Mouse (Mus musculus) urinary bladder, adult 2 months (tissue): ENCODE data around the gene Xpnpep2. TPM values are rescaled to one million over a fixed set of nuclear protein-coding genes. Genes with fewer than 3 reads are reported as not detected.

Experiments used
- DNase-seq: peaks from one replicate; pipeline ENCODE4 v3.0.0; 2022; ENCODE audit warnings: low spot score
- polyA plus RNA-seq: library from polyadenylated mRNA; depleted of rRNA; stranded (reverse); fragments of >200 nt; gene quantifications from 2 replicates; pipeline ENCODE4 v1.2.3, GENCODE M21; 2012

Xpnpep2 gene
- polyA plus RNA-seq, 1 experiment: 2.1 TPM

DNA sequence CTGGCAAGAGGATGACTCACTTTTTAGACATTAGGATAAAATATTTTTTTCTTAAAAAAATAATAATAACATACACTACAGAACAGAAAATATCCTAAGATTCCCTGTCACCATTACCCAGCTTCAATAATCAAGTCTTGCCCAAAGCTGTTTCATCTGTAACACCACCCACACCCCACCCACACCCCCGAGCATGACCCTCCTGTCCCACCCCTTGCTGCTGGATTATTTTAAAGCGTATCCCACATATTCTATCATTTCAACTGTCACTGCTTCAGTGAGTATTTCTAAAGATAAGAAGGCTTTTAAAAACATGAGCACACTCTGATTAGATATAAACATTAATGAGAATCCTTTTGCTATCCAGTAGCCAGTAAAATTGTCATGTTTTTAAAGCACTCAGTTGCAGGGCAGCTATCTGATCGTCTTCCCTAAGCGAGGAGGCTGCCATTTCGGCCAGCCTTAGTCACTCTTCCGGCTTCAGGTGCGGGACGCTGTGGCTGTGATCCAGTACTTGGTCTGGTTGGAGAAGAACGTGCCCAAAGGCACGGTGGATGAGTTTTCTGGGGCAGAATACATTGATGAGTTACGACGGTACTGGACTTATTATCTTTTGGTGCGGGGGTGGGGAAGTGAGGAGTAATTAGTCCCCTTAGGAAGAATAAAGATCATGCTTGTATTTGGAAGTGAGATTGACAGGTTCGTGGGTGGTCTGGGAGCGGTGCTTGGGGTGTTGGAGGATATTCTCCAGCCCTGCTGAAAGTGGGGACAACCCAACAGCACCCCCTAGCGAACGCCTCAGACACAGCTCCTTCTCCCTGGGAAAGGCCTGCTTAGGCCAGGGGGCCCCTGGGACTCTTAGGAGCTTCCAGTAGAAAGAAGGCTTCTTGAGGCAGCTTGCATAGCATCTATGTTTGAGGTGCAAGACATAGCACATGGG, 15.9 kb downstream of the Xpnpep2 start:
- no peak for DNase-seq

DNA sequence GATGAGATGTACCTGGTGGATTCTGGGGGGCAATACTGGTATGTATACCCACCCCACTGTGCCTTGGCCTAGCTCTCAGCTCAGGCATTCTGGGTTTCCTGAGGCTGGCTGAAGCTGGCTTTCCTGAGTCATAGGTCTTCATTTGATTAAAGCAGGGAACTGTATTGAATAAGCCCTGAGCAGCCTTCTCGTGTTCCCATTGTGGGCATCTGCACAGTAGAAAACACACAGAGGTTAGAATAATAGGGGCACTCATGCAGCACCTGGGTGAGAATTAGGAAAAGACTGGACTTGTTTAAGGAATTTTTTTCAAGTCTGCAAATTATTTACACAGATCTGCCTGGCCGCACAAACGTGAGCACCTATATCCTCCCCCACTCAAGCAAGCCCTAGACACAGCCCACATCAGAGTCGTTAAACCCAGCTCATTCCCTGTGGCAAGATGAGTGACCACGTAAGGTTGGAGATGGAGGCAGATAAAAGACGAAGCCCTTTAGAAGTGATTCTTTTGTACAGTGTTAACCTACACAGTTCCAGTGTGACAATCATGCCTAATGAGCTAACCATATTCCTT, 18.5 kb downstream of the Xpnpep2 start:
- no peak for DNase-seq

DNA sequence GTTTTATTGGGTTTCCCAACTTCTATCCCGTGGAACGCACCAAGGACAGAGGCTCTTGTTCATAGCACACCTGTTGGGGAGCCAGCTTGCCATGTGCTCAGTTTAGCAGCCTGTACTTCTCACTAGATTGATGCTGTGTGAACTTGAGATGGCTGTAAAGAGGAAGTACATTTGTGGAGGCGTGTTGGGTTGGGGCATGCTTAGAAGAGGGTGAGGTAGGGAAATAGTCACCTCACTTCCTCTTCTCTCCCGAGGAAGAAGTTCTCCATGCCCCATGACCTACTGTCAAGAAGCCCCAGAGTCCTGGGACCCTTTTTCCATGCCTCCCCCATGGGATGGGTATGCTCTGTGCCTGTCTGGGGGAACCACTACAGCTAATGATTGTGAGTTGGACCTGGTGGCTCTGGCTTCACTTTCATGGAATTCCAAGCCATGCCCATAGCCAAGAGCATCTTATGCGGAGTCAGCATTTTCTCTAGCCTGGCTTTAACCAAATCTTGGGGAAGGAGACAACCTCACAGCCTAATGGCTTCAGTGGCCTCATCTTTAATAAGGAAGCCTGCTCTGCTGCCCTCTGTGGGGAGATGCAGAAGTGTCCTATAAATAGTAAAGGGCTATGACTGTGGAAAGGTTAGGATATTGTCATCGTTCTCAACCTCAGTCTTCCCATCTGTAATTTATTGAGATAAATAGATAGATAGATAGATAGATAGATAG, 19.1 kb downstream of the Xpnpep2 start:
- DNase-seq: no peak

DNA sequence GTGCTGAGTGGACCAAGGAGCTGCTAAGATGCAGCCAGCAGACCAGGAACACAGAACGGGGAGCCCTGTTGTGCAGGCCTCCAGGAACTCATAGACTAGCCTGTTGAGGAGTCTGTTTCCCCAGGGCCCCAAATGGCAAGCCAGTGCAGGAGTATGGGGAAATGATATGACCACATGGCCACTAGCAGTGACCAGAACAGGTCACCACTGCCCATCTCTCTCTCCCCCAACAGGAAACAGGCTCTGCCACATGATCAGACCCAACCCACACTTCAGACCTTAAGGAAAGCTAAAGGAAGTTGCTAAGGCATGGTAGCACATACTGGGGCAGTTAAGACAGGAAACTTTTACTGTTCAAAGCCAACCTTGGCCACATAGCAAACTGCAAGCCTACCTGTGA, 20.6 kb downstream of the Xpnpep2 start:
- no peak for DNase-seq

DNA sequence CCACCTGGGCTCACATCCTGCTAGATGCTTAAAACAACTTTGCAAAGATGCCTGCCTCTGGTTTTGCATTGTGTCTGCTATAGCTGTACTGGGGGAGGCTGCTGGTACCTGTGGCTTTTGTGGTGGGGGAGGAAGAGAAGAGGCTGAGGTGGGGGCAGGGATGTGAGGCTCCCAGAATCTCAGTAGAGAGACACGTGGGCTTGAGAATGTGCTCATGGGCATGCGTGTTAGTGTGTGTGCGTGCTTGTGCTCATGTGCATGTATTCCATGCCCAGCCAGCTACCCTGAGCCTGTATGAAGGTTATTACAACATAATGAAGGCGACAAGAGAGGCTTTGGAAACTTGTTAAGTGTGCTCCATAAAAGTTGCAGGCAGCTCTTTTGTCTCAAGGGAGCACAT, 28.4 kb downstream of the Xpnpep2 start:
- DNase-seq: no peak

DNA sequence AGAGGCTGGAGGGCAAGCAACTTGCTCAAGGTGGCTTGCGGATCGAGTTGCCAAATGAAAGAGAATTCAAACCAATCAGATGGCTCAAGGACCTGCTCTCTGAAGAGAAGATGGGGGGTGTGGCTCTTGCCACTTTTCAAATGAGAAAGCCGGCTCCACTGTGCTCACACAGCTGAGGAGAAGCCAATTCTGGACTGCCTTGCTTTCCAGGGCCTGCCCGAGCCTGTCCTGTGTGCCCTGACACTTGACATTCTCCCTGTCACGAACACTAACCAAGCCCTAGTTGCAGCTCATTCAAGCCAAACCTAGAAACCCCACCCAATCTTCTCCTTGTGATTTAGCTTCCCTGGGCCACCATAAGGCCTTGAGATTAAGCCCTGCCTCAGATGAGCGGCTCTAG, 29.5 kb downstream of the Xpnpep2 start:
- no peak for DNase-seq

DNA sequence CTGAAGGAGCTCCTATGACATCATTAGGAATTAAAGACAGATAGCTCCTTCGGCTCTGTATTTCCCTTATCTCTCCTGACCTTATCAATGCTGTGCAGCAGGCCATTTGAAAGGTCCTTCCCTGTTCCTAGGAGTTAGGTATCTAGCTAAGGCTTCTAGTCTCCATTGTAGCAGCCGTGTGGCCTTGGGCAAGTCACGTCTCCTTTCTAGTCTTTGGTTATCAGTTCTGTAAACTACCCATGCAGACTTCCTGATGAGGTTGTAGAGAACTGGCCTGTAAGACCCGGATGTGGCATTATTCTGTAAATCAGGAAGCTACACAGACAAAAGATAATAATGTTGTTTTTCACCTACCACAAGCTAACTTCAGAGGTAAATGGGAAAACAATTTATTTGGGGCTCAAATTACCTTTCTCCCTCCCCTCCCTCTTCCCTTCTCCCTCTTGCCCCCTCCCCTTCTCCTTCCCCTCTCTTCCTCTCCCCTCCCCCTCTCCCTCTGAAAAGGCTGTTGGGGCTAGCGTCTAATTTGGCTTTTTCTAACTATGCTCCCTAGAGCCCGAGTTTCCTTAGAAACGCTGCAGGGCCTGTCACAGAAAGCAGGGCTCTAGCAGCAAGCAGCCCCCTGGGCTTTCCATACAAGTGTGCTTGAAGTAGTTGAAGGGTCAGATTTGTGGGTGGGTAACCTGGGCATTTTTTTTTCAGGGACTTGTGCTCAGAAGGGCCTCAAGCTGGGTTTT, 30.2 kb downstream of the Xpnpep2 start:
- no peak for DNase-seq

DNA sequence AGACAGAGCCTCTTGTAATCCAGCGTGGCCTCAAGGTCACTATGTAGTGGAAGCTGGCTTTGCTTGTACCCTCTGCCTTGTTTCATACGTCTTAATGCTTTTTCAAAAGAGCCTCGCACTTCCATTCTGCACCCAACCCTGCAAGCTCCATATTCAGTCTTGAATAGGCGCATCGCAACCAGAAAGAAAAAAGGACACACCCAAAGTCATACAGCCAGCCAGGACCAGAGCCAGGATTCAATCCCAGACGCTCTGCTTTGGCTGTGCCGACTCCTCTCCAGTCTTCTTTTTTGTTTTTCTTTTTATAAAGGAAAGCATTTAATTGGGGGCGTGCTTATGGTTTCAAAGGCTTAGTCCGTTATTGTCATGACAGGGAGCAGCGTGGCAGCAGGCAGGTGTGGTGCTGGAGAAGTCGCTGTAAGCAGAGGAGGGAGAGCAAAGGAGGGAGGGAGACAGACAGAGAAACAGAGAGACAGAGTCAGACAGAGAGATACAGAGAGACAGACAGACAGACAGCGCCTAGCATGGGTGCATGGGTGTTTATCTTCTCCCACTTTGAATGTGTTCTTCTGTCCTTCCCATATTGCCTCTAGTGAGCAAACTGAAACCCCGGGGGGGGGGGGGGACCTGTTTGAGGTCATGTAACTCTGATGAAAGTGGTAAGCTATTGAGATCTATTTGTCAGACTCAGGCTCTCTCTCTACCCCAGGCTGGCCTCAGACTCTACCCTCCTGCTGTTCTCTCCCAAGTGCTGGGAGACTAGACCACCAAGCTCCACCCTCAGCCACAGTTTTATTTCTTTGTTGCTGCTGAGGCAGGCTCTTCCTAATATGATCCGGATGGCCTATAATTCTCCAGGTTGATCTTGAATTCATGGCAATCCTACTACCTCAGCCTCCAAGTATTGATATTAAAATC, 31.1 kb downstream of the Xpnpep2 start:
- no peak for DNase-seq

DNA sequence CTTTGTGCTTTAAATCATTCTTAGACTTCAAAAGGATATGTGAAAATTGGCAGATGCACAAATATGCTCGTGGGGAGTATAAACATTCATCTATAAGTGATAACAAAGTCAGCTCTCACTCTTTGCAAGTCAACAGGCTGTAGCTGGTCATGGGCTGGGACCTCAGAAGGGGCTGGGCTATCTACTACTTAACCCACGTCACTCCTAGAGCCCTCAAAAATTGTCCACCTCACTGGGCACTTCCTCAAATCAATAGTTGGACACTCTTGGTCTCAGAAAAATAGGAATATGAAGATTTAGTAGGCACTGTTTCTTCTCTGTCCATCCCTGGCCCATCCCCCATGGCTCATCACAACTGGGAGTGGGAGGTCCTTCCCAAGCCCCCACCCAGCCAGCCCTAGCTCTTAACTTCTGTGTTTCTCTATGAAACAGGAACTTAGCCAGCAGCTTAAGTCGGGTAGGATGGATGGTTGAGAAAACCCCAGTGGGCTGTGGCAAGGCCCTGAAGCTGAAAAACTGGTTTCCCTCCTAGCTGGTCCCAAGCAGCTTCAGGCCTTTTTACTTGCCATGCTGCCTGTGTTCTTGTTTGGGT, 31.9 kb downstream of the Xpnpep2 start:
- no peak for DNase-seq

DNA sequence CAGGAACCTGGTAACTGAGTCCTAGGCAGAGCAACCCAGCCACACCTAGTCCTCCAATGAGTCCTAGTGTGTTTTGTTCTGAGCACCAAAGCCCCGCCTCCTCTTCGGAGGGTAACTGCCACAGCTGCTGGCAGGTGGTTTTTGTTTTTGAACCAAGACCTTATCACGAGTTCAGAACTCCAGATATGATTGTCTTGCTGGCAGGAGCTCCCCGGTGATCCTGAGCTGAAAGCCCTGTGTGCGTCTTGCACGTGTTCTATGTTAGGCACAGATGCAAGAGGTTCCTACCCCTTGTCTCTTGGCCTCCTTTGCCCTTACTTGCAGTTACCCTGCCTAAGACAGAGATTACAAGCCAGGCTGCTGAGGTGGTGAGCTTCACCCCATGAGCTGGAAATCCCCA, 33.0 kb downstream of the Xpnpep2 start:
- DNase-seq: no peak

DNA sequence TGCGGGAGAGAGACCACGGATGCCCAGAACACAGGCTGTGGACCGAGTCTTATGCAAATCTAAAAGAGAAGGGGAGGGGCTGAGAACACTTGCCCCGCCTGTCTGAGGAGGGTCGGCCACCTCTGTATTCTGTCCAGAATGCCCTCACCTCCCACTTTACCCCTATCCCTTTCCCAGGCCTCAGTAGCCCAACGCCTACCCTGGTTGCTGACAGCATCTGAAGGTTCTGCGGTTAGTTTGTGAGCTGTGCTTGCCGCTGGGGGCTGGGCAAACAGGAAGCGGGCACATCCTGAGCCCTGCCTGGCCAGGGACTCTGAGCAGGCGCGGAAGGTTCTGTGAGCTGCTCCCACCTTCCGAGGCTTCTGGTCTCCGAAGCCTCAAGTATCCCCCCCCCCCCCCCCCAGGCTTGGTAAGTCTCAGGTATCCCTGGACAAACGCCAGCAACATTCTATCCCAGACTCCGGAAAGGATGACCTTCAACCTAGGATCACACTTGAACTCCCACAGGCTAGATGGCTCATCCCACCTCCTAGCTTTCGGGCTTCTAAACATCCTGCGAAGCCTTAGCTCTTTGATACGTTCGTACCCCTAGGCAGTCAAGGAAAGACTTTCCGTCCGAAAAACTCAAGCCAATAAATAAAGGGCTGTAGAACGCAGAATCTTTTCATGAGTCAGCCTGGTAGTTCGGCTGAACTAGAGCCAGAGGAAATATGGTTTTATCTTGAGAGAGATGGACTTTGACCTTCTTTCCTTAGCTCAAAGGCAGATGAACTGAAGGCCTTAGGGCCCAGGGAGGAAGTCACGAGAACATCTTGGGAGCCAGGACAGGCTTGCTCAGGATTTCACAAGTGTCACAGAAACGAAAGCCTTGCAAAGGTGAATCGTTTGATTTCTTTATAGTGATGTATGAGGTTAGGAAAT, 35.1 kb downstream of the Xpnpep2 start:
- no peak for DNase-seq

DNA sequence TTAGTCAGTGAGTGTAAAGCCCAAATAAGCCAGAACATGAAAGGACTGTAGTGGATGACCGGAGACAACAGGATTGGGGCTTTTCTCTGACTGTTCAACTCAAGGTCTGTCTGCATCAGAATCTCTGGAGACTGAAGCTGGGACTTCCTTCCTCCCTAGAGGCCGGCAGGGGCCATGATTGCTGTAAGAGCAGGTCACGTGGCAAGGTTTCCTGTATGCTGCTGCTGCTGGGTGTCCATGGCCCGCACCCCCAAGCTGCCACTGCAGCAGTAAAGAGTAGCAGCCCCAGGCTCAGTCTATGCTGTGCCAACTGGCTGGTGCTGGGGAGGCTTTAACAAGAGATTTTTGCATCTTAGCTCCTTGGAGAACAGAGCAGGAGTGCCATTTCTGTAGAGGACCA, 37.7 kb downstream of the Xpnpep2 start, which contains the start of gene Sash3:
Gene Sash3, plus strand, starts transcription at position 175 of the 400 bp plus-strand sequence.
- DNase-seq: no peak

DNA sequence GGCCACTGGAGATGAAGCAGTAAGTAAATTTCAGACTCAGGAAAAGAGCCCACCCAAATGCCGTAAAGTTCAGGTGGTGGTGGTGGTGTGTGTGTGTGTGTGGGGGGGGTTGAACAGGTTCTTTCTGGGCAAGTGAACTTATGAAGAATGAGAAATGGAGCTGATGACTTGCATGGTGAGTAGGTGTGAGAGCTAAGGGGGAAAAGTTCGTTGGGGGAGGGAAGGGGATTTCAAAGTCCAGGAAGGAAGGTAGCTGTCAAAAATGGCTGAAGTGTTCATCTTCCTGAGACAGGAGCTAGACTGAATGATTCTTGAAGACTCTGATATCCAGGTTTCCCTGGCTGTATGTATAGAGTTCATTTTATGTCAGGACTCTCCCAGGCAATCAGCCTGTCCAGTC, 38.7 kb downstream of the Xpnpep2 start:
- no peak for DNase-seq

DNA sequence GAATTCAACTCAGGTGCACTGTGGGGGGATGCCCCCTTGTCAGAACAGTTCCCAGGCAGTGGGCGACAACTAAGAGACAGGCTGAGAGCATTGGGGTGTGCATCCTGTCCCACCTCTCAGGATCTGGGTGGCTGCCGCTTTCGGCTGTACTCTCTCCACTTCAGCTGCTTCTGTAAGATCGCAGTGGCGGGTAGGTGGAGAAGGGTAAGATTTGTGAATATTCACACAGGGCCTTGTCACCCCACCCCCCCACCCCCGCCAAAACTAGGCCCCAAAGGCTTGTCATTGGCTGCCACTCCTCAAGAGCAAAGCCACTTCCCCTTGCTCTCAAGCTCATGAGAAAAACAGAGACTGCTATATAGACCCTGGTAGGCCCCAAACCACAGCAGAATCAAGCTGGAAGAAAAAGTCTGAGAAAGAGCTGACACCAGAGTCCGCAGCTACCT, 39.2 kb downstream of the Xpnpep2 start:
- no peak for DNase-seq

DNA sequence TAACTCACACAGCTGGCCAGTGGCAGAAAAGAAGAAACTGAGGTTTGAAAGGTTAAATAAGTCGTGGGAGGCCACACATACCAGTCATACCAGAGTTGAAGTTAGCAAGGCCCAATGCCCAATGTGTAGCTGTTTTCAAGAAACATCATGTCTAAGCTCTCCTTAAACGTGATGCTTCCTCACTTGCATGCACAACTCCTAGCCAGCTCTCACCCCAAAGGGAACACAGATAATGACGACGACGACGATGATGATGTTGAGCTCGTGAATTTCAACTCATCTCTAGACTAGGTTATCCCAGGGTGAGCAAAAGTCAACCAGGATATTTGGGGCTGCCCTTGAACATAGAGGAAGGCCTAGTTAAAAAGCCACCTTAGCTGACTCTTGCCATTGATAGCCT, 43.6 kb downstream of the Xpnpep2 start:
- DNase-seq: no peak

DNA sequence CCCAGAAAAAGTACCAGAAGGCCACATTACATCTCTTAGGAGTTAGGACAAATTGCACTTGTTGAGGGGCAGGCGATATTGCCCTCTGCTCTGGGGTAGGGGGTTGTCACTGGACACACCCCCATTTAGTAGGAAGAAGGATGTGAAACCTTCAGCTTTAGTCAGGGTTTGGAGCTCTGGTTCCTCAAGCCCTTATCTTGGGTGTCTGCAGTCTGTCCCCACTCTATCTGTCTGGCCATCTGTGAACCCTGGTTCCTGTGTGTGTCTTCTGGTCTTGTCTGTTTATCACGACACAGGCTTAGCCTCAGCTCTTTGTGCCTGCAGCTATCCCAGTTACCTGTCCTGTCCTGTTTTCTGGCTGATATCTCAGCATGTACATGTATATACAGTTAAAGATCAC, 44.9 kb downstream of the Xpnpep2 start:
- DNase-seq: no peak

DNA sequence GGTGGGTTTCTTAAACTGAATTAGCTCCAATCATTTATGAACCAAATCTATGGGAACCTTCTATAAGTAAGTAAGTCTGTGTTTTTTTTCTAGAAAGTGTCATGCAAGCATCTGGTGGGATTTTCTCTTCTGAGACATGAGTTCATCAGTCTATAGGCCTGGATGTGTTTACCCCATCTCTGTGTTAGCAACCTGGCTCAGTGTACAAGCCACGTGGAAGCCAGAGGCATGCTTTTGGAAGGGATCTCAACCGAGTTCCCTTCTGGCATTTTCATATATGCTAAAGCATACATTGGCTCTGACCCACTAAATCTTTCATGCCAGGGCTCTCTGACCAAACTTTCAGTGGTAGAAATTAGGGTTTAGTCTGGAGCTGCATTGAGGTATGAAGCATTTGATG, 45.4 kb downstream of the Xpnpep2 start:
- DNase-seq: no peak

DNA sequence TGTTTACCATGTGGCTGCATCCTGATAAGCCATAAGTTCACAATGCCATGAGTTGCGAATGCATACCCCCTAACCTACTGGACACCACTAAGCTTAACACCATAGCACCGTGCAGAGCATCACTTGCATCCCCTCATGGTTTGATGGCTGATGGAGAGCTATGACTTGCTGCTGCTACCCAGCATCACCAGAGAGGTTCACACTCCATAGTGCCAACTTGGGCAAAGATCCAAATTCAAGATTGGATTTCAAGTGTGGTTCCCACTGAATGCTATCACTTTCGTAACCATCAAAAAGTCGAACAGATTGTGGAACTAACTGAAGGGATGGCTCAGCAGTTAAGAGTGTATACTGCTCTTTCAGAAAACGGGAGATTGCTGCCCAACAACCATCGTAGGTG, 47.0 kb downstream of the Xpnpep2 start:
- no peak for DNase-seq

DNA sequence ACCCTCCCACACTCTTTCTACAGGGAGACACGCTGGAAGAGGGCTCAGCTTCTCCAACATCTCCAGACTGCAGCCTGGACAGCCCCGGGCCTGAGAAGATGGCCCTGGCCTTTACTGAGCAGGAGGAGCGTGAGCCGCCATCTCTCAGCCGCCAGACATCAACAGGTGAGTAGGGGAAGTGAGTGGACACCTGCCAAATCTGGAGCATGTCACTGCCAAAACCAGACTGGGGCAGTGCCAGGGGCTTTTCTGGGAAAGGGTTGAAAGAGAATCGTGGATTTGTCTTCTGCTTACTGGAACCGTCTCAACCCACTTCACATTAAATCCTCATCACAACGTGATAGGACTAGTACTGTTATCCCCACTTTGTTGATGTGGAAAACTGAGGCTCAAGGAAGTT, 48.9 kb downstream of the Xpnpep2 start:
- DNase-seq: no peak
